Mouse (Mus musculus) spleen, postnatal 4 days (tissue): ENCODE measurements around the gene Rab43.

ENCODE experiments used
- DNase-seq, 2 experiments: peaks; one replicate each; pipeline ENCODE4 v3.0.0; 2022; ENCODE audit warnings: low spot score in 2 of 2

Rab43 gene

DNA sequence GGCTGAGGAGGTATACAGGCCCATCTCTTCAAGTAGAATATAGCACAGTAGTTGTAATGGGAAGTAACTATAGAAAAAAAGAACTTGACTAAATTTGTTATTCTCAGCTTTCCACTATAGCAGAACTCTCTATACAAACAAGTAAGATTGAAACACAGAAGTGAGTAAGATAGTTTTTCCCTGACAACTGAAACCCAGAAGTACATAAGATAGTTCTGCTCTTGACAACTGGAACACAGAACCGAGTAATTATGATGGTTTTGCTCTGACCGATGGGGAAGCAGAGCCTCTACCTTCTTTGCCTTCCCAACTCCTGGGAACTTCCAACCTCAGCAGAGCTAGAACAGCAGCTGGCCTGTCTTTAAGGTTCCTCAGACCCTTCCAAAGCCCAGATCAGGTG, 2.8 kb downstream of the Rab43 start:
- DNase-seq, result no peak

- DNase-seq, result peak in 1 of 2 experiments; percentile 61
Observed at GRCm38 (mm10) chr6:87808521-87808920, 3.4 kb downstream of the Rab43 start.

GRCm38 (mm10) chr6:87807735-87808440, 4.1 kb downstream of the Rab43 start:
- peak in 1 of 2 experiments; percentile 62 for DNase-seq

DNA sequence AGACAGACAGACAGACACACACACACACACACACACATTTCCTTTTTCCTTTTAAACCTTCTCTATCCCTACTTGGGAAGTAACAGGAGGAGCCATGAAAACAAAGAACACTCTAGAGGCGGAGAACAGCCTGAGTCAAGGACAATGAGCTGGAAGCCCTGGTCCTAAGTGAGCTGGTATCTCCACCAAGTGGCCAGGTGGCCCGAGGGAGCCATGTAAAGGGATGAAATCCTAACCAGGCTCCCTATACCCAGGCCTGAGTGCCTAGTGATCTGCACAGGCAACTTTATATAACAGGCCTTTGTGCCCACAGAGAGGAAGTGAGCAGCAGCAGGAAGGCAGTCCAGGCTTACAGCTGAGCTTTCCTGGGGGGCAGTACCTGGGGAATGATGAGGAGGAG, 5.1 kb downstream of the Rab43 start:
- DNase-seq, result peak in 1 of 2 experiments; percentile 60

DNA sequence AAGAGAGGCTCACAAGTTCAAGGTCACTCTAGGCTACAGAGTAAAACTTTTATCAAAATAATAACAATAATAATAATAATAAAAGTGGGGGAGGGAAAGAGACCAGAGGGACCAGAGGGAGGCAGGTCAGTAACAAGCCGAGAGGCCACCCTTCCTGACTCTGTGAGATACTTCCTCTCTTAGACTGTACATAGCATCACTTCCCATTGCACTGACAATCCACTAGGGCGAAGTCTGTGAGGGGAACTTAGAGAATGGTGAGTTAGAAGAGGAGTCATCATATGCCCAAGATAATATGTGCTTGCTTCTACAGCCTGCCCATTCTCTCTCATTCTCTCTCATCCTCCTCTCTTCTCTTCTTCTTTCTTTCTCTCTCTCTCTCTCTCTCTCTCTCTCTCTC, 5.9 kb downstream of the Rab43 start:
- DNase-seq, result peak in 1 of 2 experiments; percentile 60

DNA sequence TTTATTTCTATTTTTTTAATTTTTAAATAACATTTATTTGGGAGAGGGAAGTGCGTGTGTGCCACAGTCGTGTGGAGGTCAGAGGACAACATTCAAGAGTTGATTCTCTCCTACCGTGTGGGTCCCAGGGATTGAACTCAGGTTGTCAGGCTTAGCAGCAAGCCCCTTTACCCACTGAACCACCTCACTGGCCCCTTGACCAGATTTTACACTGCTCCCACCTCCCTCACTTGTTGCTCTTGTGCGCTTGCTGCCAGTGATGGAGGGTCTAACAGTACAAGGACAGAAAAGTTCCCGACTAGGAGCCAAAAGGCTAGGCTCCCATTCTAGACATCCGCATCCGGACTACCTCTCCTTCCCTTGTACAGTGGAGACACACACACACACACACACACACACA, 6.5 kb downstream of the Rab43 start:
- no peak for DNase-seq

GRCm38 (mm10) chr6:87804886-87805285, 7.1 kb downstream of the Rab43 start:
- DNase-seq, result no peak

DNA sequence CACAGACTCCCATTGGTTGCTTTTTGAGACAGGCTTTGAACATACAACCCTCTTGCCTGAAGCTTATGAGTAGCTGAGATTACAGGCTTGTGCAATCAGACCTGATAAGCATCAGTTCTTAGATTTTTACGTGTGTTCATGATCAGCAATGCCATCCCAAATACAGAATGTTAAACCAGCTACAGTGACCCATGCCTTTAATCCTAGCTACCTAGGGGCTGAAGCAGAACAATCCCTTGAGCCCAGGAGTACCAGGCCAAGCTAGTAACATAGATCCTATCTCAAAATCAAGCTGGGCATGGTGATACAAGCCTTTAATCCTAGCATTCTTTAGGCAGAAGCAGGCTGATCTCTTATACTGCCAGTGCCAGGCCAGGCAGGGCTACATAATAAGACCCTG, 7.9 kb downstream of the Rab43 start:
- DNase-seq, result no peak

- DNase-seq, result no peak
Observed at GRCm38 (mm10) chr6:87802462-87802861, 9.5 kb downstream of the Rab43 start.

DNA sequence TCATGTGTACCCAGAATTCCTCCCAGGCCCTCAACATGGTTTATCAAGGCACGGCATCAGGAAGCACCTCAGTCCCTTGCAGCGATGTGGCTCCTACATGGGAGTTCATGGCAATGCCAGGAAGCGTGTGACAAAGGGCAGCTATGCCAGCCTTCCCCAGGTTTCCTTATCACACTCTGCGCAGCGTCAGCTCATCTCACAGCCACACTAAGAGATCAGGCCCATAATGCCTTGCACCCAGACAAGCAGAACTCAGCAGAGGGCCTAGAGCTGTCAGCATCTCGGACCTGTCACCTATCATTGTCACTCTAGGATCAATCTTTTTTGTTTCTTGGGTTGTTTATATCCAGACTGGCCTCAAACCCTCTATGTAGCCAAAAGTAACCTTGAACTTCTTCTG, 12.4 kb downstream of the Rab43 start:
- DNase-seq, result no peak

DNA sequence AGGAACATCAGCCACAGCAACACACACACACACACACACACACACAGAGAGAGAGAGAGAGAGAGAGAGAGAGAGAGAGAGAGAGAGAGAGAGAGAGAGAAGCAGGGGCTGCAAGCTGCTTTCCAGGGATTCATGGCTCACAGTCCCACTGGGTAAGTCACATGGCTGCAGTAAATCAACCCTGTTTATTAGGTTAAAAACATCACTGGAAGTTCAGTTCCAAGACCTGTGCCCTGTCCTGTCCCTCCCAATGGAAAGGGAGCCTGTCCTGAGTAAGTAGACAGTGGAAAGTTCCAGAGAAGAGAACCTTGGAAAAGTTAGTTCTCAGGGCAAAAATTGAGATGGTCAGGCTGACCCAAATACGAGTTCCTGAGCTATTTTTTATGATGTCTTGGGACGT, 14.6 kb downstream of the Rab43 start:
- no peak for DNase-seq

- DNase-seq, result no peak
Observed at GRCm38 (mm10) chr6:87796251-87796880, 15.6 kb downstream of the Rab43 start.

DNA sequence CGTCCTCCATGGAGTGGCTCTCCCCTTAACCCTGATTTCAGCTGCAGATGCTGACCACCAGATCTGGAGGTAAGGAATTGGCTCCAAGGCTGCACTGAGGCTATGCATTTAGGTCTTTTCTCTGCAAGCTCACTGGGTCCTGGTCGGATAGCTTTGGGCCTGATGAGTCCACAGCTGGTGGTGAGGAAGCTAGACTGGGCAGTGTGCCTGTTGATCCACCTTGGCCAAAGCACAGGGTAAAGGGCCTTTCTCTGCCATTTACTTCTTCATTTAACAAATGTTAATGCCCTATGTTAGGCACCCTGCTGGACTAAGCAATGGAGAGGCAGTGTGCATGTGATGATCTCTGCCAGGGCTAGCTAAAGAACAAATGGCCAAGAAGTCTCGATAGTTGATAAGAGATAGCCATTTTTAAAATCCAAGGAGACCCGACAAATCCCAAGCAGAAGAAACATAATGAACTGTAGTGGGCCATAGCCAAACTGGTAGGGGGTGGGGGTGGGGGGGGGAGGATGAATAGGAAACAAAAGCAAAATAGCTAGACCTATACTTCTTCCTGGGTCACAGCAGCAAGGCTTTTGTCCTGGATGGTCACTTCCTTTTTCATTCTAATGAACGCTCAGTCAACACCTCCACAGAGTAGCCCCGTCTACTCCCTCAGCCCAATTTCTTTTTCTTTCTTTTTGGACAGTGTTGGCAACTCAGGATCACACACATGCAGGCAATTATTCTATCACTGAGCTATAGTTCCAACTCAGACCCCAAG, 16.4 kb downstream of the Rab43 start:
- no peak for DNase-seq

- DNase-seq, result no peak
Observed at GRCm38 (mm10) chr6:87793821-87794510, 18.0 kb downstream of the Rab43 start.

- no peak for DNase-seq
Observed at GRCm38 (mm10) chr6:87791826-87792225, 20.1 kb downstream of the Rab43 start.

DNA sequence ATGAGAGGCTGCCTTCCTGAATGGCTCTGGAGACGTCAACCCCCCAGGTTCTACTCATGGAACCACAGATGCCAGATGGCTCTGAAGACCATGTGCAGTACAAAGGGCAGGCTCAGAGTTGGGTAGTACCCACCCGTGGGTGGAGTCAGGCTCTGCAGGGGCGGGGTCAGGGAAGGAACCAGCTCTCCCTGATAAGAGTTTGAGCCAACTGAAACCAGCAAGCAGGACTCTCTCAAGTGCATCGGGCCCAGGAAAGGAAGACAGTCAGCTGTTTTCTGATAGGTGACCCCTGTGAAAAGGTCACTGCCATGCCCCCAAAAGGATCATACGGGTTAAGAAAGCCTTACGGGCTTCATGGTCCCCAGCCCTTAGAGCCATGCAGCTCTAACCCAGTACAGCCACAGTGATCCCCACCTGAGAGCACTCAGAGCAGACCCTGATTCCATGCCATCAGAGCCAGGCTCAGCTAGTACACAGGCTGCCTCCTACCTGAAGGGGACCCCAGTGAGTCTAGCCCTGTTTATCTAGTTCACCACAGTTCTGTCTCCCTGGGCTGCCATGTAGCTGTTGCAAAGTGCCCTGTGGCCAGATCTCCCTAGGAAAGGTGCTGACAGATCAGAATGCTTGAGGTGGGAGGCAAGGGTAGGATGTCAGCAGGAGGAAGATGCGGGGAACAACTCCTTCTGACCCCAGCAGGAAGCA, 21.0 kb downstream of the Rab43 start:
- peak; percentile 91 to 94 for DNase-seq

- peak in 1 of 2 experiments; percentile 68 for DNase-seq
Observed at GRCm38 (mm10) chr6:87789791-87790190, 22.2 kb downstream of the Rab43 start.

DNA sequence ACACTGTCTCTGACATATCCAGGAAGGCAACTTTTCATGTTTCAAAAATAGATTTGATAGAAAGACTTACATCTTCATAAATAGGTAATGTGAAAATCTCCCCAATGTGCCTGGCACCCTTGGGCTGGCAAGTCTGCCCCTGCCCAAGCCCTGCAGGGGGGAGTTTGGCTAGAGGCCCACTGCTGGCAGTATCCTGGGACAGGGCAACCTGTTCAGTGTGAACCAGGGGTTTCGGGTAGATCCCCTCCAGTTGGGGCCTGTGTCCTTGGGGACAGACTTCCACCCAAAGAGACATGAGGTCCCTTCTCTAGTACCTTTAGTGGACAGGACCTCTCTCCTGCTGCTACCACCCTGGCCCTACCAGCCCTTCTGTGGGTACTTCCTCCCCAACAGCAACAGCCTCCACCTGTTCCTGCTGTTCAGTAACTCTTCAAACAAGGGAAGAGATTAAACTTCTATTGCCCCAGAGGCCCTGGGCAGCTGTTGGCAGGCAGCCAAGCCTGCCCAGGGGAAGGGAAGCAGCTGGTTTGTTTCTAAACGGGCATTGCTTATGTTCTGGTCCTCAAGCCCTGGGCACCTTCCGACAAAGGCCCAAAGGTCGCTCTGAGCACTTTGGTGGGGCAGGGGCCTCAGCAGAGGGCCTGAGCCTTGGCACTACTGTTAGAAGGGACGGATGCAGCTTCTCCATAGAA, 22.9 kb downstream of the Rab43 start:
- peak; percentile 77 to 85 for DNase-seq

GRCm38 (mm10) chr6:87788266-87788895, 23.6 kb downstream of the Rab43 start:
- peak in 1 of 2 experiments; percentile 60 for DNase-seq

DNA sequence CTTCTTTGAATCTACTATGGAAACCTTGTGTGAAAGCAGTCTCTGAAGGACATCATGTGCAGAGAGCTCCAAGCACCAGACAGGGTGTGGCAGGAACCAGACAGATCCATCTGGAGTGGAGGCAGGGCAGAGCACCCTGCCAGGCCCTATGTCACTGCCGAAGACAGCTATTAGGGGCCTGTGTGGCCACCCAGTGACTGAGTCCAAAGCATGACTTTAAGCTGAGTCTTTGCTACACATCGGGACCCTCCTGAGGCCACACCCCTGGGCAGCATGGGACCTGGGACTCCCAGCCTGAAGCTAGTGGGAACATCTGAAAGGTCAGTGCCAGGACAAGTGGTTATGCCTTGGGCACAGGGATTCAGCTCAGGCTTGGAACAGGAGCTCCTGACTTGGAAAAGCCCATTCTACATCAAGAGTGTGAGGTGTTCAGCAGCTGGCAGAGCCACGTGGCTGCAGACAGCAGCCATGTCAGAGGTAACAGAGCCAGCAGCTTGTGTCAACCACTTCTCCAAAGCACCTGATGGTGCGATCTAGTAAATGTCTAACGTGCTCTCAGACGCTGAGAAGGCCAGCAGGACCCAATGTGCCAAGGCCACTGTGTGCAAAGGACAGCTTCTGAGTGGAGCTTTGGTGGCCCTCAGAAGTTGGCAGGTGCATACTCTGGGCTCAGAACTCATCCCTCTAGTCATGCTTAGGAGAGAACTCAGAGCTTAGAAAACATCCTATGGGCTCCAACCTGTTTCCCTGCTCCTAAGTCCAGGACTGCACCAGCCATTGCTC, 24.7 kb downstream of the Rab43 start:
- peak in 1 of 2 experiments; percentile 65 for DNase-seq
